Mouse (Mus musculus): ENCODE data around the gene Zswim8.

DNA sequence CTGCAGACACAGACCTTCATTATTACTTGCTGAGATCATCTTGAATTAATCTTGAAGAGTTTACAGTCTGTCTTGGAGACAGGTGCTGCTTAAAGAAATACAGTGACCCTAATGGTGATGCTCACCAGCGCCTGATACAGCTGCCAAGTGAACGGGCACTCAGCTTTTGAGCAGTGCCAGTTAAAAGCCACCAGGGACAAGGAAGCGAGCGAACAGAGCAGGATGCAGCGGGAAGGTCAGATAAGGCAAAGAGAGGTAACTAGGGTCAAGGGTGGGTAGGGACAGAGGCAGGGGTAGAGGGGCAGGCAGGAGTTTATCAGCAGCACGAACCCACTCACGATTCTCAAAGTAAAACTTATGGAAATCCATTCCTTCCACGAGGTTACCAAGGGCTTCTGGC is 31.2 kb downstream of the Zswim8 start:
- TF ChIP-seq CTCF (IDR thresholded peaks at IDR 0.05; ENCODE audit: low read depth) (no peak), EP300 (IDR thresholded peaks at IDR 0.05; ENCODE audit: low read depth) (no peak)
